Mouse (Mus musculus): ENCODE data around the gene Irf7. TPM values are rescaled to one million over a fixed set of nuclear protein-coding genes. Genes with fewer than 3 reads are reported as not detected.
"Not testable (repeated sequence)": the region's sequence is repeated elsewhere in the genome, so short reads cannot be mapped to it uniquely, and the experiment has no call there.

Gene Irf7
- total RNA-seq, 2 experiments from 2014 or later = 1.3 to 2.1 TPM

DNA sequence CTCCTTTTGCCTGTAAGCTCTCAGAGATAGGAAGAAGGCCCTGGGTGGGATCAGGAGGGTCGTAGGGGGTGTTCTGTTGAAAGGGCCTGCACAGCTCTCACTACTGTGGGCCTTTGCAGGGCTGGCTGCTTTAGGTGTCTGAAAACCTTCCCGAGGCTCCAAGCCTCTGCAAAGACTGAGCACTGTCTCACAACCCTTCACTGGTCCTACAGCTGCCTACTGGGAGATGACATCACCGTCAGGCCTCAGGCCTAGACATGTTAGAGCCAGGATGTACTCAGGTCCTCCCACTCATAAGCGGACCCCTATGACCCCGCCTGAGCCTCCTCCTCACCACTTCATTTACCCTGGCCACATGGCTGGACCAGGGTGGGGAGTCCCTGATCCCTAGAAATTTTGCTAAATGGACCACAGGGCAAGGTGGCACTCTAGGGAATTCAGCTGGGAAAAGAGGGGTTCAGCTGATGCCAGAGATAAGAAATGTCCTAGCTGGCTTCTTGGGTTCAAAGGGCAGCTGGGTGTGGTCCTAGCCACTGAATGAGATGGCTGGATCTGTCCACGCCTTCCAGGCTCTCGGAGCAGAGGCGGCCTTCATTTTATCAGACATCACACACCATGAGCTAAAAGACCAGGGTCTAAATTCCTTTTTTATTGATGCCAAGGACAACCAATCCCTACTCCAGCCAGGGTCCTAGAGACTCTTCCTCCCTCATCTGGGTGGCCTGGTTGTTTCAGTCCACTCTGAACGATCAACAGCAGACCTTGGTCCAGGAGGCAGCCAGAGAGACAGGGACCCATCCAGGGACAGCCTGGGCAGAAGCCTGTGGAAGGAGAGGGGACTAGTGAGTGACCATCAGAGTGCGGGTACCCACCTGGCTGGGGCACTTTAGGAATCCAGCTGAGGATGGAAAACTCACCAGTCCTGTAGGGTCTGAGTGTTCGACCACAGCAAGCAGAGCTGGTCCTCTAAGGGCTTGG, 11.7 kb upstream of the Irf7 start:
- ATAC-seq (replicated peaks; ENCODE audit: poor library complexity, severe bottlenecking) = no peak

DNA sequence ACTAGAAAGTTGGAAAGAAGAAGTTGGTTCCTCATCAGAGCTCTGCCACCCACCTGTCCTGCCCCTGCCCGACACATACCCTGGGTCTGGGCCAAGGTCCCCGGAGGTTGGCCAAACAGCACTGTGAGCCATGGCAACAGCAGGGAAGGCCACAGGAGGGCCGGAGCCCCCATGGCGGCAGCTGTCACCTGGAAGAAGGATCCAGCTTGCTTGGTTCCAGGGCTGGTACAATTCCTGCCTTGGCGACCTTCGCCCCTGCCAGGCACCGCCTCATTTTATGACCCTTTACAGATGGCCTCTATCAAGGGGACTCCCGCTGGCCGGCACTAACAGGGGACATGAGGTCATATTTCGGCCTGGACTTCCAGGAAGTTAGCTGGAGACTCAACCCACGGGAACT, 10.3 kb upstream of the Irf7 start, which contains the start of gene Cdhr5:
Gene Cdhr5, minus strand, starts transcription at position 241 of the 400 bp plus-strand sequence.
- ATAC-seq (replicated peaks; ENCODE audit: poor library complexity, severe bottlenecking) = no peak

DNA sequence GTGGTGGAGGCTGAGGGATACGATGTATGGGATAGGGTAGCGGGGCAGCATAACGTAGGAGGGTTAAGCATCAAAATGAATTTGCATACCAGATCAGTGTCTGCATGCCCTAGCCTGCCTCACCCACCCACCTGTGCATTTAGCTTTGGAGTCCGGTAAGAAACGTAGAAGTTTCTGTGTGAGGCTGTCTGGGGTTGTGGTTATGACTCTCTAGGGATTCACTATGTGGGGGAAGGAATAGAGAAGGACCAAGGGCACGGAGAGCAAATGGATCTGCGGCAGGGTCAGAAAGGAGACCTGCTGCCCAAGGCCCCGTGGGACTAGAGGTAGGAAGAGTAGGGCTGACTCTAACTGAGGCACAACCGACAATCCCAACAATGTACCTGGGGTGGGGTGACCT, 9.1 kb upstream of the Irf7 start:
- ATAC-seq (replicated peaks; ENCODE audit: poor library complexity, severe bottlenecking) = no peak

DNA sequence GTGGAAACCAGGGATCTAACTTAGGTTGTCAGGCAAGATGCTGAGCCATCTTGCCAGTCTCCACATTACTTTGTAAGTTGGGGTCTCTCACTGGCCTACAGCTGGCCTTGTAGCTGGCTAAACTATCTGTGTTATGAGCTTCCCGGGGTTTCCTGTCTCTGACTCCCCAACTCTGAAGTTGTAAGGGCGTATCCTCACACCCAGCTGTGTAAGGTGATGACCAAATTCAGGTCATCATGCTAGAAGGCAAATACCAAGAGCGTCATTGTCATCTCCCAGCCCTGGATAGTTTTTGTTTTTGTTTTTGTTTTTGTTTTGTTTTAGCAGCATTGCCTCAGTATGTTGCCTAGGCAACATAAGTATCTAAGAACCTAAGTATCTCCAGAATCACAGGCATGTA, 4.3 kb upstream of the Irf7 start:
- ATAC-seq (replicated peaks; ENCODE audit: poor library complexity, severe bottlenecking) = no peak

DNA sequence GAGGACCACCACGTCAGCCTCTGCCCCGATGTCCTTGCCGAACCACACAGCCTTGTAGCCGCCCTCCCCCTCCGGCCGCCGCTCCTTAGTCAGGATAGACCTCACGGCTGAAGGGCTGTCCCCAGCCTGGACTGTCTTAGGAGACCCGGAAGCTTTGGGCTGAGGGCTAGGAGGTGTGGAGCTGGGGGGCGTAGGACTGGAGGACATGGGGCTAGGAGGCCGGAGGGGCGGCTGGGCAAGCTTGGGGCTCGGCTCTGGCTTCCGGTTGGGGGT, 2.9 kb upstream of the Irf7 start:
- ATAC-seq (replicated peaks; ENCODE audit: poor library complexity, severe bottlenecking) = no peak

DNA sequence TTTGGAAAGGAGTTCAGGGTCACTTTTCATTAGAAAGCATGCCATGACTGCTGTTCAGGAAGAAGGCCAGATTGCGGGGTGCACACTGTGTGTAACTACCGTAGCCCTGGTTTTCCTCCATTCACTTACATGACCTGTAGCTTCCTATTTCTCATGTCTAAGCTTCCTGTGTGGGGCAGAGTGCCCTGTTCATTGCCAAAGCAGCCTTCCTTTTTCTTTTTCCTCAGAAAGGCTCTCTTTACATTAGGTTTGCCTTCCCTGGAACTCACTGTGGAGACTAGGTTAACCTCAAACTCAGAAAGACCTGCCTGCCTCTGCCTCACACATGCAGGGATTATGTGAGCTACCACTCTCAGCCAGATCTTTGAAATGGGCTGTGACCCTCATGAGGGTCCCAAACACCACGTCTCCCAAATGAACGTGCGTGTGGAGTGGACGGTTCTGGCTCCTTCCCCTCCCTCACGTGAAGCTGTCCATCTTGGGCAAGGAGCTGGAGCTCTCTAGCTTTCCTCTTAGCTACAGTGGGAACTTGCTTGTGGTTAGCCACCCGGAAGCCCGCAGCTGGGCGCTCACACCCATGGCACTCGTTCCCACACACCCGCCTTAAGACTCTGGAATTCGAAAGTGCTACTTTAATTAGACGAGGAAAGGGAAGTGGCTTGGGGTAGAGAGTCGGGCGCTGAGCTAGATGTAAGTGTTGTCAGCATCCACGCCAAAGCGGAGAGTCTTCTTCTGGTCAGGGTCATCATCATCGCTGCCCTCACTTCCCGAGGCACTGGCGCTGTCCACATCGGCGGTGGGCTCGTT, 2.4 kb upstream of the Irf7 start:
- peak; percentile 62 for ATAC-seq (replicated peaks; ENCODE audit: poor library complexity, severe bottlenecking)

DNA sequence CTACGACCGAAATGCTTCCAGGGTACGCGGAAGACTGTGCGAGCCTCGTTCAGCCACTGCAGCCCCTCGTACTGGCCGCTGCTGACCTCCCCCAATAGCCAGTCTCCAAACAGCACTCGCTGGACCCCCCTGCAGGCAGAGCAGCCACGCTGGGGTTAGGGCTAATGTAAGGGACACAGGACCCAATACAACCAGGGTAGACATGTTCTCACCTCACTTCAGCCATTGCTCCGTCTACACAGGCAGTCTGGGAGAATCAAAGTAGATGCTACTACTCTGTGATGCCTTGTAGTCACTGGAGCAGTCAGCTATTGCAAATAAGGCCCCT, 906 bp downstream of the Irf7 start:
- ATAC-seq (replicated peaks; ENCODE audit: poor library complexity, severe bottlenecking) = no peak

DNA sequence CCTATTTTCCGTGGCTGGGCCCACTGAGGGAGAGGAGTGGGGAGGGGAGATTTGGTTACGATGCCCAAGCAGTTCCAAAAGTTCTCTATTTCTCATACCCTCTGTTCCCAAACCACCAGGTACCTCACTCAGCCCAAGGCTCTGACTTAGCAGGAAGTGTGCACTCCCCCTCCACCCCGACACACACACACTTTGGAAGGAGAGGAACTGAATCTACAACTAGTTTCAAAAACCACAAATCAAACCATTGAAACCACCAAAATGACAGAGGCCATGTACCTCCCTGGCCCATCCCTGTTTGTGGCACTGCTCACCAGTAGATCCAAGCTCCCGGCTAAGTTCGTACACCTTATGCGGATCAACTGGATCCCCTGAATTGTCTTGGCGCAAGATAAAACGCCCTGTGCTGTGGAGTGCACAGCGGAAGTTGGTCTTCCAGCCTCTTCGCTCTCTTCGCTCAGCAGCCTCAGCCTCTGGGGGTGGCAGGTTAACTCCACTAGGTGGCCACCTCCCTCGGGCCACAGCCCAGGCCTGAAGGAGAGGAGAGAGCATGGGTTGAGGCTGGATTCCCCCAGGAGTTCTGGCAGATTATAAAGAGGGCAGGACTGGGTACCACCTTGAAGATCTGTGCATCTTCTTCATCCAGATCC, 1.4 kb downstream of the Irf7 start:
- ATAC-seq (replicated peaks; ENCODE audit: poor library complexity, severe bottlenecking) = peak; percentile 38

DNA sequence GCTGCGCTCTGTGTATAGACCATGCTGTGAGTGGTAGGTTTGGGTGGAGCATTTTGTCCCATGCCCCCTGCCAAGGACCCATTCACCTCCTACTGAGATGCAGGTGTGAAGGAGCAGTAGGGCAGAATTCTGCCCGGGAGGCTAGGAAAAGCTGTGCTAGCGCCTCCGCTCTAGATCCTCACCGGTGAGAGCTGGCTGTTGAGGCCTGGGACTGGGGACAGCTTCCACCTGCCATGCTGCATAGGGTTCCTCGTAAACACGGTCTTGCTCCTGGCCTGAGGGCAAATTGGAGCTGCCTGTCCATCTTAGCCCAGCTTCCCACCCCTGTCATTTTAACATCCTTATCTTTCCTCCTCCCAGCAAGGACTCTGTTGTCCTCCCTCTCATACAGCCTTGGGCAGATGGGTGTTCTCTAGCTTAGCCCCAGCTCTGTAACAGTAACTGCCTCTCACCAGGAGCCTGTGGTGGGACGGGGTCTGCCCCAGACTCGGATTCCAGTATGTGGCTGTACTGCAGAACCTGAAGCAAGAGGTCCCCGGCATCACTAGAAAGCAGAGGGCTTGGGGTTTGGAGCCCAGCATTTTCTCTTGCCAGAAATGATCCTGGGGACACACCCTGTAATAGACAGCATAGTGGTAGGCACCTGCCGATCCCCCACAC, 2.1 kb downstream of the Irf7 start:
- no peak for ATAC-seq (replicated peaks; ENCODE audit: poor library complexity, severe bottlenecking)

DNA sequence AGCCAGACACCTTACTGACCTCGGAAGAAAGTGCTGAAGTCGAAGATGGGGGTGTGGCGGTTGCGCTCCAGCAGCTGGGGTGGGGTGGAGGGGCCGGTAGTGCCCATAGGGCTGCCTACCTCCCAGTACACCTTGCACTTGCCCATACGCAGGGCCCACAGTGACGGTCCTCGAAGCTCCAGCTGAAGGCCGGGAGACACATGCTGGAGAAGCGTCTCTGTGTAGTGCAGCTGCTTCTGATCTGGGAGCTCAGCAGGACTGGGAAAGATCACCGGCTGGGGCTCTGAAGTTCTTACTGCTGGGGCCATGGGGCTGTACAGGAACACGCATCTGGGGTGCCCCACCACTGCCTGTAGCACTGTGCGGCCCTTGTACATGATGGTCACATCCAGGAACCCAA, 2.6 kb downstream of the Irf7 start:
- no peak for ATAC-seq (replicated peaks; ENCODE audit: poor library complexity, severe bottlenecking)

DNA sequence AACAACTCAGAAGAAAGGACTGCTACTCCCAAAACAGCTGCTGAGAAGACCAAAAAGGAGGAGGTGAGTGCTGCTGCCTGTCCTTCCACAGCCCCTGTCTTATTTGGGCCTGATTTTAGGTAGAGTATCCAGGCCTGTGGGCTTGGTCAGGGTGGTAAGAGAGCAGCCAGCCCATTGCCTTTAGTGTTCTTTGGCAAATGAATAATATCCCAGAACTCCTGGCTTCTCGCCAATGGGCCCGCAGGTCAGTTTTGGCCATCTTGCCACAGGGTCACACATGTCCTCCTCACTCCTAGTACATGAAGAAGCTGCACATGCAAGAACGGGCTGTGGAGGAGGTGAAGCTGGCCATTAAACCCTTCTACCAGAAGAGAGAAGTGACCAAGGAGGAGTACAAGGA, 4.8 kb downstream of the Irf7 start:
- no peak for ATAC-seq (replicated peaks; ENCODE audit: poor library complexity, severe bottlenecking)

DNA sequence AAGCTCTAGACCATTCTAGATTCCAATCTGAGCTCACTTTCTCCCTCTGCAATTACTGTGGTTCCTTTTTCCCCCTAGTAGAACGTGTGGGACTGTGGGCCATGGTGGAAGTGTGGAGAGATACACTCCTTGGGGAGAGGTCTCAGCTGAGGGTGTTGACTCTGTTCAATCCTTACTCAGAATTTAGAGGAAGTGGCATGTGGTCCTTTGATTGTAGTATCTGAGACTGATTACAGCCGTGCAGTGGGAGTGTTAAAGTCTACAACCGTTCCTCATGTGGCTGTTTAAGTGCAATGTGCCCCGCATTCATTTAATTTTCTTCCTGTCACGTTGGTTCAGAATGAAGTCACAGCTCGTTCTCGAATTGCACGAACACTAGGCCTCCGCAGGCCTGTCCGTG, 10.1 kb downstream of the Irf7 start:
- no peak for ATAC-seq (replicated peaks; ENCODE audit: poor library complexity, severe bottlenecking)

DNA sequence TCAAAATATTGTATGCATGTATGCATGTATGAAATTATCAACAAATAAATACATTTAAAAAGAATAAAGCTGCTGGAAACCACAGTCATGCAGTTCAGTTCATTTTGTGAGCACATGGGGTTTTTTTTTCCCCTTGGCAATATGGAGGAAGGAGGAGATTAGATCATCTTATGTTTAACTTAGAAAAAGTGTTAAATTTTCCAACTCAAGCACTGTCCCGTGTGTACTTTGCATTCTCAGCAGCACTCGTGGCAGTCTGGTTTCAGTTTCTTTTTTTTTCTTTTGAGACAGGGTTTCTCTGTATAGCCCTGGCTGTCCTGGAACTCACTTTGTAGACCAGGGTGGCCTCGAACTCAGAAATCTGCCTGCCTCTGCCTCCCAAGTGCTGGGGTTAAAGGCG, 15.8 kb downstream of the Irf7 start:
- not testable (repeated sequence) for ATAC-seq (replicated peaks; ENCODE audit: poor library complexity, severe bottlenecking)

DNA sequence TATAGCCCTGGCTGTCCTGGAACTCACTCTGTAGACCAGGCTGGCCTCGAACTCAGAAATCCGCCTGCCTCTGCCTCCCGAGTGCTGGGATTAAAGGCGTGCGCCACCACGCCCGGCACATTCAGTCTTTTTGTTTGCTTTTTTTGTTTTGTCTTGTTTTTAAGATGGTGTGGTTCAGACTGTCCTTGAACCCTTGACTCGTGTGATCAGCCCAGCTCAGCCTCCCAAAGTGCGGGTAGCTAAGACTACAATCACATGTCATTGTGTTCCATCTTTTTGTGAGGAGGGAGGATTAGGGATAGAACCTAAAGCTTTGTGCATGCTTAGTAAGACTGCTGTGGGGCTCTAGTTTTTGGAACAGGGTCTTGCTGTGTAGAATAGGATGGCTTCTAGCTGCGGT, 34.7 kb downstream of the Irf7 start:
- no peak for ATAC-seq (replicated peaks; ENCODE audit: poor library complexity, severe bottlenecking)

DNA sequence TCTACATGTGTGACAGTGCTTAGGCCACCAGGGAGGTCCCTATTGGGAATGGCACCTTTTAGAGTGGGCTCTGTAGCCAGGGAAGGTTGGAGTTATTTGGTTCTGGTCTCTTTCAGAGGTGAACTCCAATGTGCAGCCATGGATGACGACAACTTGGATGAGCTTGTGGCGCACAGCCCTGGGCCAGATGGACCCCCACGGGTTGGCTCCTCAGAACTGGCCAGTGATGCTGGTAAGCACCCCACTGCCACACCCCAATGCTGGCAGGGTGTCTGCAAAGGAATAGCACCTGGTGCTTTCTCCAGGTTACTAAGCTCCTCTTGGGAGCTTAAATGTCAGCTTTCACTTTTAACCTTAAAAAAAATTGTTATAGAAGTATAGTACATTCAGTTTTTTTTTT, 35.2 kb downstream of the Irf7 start:
- ATAC-seq (replicated peaks; ENCODE audit: poor library complexity, severe bottlenecking) = no peak

DNA sequence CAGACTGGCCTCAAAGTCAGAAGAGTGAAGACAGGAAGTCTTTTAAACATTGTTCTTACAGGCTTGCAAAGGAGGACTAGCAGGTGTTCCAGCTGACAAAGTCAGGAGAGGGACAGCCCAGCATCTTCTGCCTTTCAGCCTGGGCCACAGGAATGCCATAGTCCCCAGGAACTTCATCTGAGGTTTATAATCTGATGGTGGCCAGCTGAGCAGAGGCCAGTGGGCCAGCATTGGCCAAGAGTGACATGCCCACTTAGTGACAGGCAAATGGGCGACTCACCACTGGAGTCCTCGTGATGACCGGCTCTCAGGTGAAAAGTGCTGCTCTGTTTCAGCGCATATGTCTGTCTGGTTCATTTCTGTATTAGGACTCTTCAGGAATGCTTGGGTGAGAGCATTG, 35.7 kb downstream of the Irf7 start:
- ATAC-seq (replicated peaks; ENCODE audit: poor library complexity, severe bottlenecking) = no peak

DNA sequence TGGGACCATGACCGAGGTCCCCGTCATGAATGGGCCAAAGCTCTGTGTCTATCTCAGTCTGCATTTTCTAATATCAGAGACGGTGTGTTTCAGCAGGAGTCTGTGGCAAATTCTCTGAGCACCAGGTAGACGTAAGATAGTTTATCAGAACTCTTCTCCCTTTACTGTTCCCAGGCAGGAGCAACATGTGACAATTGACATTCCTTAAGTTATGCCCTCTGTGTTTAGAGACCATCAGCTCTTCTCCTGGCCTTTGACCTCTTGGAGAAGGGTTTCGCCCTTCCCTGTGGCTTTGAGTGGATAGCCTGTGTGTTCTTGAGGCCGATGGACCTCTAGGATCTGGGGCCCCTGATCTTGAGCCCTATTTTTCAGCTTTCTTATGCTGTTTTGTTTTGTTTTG, 36.6 kb downstream of the Irf7 start:
- ATAC-seq (replicated peaks; ENCODE audit: poor library complexity, severe bottlenecking) = no peak

DNA sequence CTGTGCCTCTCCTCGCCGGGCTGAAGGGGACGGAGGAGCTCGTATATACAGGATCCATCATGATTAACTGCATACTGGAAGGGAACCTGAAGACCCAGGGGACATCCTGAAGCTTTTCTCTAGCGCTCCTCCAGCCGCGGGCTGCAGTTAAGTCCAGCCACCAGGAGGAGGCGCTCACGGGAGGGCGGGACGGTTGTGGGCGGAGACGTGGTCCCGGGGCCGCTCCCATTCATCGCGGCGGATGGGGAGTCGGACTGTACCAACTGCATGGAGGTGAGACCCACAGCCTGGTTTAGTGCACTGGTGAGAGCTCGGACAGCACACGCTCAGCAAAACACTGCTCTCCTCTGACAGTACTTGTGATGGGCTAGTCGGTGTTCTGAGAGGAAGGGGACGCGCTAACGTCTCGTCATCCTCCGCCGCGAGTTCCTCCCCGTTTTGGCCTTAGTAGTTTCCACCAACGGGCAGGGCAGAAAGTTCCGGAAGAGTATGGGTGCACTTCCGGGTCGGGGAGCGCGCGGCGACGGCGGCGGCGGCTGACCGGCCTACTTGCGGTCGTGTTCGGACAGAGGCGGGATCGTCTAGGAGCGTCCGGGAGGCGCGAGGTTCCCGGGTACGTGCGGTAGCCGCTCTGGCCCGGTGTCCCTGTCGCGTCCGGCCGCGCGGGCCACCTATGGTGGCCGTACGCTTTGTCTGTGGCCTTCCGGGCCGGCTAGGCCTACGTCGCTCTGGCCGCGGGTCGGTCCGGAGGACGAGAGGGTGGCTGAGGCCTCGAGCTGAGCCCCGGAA, 37.8 kb downstream of the Irf7 start, which contains the start of gene Phrf1:
Gene Phrf1, plus strand, starts transcription at position 506 of the 789 bp plus-strand sequence.
- ATAC-seq (replicated peaks; ENCODE audit: poor library complexity, severe bottlenecking) = peak; percentile 93

DNA sequence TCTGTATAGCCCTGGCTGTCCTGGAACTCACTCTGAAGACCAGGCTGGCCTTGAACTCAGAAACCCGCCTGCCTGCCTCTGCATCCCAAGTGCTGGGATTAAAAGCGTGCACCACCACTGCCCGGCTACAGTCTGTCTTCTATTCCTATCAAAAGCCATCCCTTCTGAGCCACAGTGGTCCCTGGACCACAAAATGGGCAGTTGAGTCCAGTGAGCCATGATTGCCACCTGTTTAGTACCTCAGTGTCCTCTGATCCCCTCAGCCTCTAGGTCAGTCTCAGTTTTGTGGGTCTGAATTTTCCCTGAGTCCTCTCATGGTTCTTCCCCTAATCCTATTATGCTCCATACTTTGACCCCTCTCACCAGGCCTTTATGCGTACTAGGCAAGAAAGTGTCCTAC, 38.5 kb downstream of the Irf7 start:
- ATAC-seq (replicated peaks; ENCODE audit: poor library complexity, severe bottlenecking) = peak; percentile 4

DNA sequence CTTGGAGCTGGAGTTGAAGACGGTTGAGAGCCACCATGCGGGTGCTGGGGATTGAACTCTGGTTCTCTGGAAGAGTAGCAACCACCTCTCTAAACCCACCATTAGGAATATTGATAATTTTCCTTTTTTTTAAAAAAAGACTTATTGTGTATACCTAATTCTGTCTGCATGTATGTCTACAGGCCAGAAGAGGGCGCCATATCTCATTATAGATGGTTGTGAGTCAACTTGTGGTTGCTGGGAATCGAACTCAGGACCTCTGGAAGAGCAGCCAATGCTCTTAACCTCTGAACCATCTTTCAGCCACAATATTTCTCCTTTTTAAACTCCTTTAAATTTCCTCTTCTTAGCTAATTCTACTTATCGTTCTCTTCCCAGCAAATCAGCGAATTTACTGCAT, 39.7 kb downstream of the Irf7 start:
- ATAC-seq (replicated peaks; ENCODE audit: poor library complexity, severe bottlenecking) = no peak
